Mouse (Mus musculus): ENCODE results near the gene Cacna1e.

DNA sequence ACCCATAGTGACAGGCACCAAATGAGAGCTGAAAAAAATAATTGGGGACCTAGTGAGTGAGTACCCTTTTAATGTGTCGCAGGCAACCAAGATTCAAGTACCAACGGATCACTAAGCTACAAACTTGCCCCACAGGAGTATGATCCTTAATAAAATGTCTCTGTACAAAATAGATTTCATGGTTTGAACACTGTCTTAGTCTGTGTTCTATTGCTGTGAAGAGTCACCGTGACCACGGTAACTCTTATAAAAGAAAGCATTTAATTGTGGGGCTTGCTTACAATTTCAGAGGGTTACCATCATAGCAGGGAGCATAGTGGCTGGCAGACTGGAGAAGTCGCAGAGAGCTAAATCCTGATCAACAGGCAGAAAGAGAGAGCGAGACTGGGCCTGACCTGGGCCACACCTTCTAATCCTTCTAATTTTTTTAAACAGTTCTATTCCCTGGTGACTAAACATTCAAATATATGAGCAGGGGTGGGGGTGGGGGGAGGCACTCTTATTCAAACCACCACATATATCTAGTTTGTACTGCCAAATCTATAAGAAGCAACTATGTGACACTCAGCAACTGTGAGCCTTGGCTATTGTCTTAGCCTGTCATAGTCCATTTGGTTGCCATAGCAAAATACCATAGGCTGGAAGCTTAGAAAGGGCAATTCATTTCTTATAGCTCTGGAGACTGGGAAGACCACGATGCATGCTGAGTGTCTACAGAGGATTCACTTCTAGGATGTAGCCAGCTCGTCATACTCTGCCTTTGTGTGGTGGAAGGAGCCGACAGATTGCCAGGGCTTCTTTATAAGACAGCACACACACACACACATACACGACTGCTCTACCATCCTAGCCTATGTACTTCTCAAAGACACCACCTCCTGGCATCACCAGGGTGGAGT is 52.8 kb downstream of the Cacna1e start:
- no peak for TF ChIP-seq CTCF (IDR thresholded peaks at IDR 0.05; ENCODE audit: low read depth)
- TF ChIP-seq EP300 (optimal IDR thresholded peaks at IDR 0.05) = no peak
